Mouse (Mus musculus): ENCODE measurements around the gene Agbl2. TPM values are rescaled to one million over a fixed set of nuclear protein-coding genes. Genes with fewer than 3 reads are reported as not detected.

The Agbl2 gene
- 0.98 and 1.5 TPM in 2 replicates for total RNA-seq (2021)
- long read RNA-seq, experiment 1, partial matches to known transcripts: 0 of 3 reads
- long read RNA-seq, experiment 1, other reads (novel, unspliced or antisense): 3 of 3 reads
- long read RNA-seq, experiment 2: 0 reads

- DNase-seq: peak; percentile 59
These were observed at the start of gene Agbl2 for GRCm38 (mm10) chr2:90782458-90782857. Gene Agbl2 (plus strand): TSS chr2:90782727.

GRCm38 (mm10) chr2:90735326-90735725, 47.2 kb upstream of the Agbl2 start:
- peak; percentile 58 for DNase-seq

- no peak for DNase-seq
These were observed 43.7 kb upstream of the Agbl2 start for GRCm38 (mm10) chr2:90738801-90739200.

DNA sequence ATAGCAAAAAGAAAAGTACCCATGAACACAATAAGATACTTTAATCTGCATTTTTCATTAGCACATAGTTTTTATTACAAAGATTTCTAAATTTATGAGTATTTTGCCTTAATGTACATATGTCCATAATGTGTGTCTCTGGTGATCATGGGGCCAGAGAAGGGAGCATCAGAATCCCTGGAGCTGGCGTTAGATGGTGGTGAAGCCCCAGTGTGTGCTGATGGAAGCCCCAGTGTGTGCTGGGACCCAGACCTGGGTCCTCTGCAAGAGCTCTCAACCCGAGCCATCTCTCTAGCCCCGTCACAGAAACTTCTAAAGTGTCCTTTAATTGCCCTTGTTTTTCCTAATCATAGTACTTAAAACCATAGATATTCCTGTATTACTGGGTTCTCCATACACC, 43.2 kb upstream of the Agbl2 start:
- DNase-seq: no peak

GRCm38 (mm10) chr2:90739921-90740320, 42.6 kb upstream of the Agbl2 start:
- no peak for DNase-seq

GRCm38 (mm10) chr2:90744285-90745052, 38.1 kb upstream of the Agbl2 start:
- peak; percentile 27 for DNase-seq

DNA sequence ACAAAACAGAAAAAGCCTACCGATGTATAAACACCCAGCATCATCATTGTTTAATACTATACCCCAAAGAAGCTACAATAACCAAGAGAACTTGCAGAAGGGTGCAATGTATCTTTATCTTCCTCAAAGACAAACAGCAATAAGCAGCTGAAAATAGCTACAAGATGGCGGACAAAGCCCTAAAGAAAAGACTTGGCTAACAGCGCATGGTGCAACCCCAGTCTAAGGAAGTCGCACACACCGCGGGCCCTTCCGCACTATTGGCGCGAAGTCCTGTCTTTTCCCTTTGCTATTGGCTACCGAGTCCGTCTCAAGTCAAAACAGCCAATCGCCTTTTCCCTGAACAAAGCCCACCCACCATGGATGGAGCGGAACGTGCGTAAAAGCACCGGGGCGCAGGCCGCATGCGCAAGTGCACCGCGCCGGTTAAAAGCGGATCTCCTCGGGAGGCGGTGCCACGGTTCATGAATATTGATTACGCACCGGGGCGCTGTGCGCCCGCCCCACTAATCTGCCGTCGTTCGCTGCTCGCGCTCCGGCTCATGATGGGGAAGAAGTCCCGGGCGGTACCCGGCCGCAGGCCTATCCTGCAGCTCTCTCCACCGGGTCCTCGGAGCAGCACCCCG, 37.4 kb upstream of the Agbl2 start, which contains the start of gene Fnbp4:
Gene Fnbp4, plus strand, starts transcription at position 318 of the 626 bp plus-strand sequence.
- DNase-seq: peak; percentile 99

GRCm38 (mm10) chr2:90745740-90746537, 36.6 kb upstream of the Agbl2 start:
- peak; percentile 67 for DNase-seq

GRCm38 (mm10) chr2:90746538-90746865, 36.0 kb upstream of the Agbl2 start:
- DNase-seq: peak; percentile 35

DNA sequence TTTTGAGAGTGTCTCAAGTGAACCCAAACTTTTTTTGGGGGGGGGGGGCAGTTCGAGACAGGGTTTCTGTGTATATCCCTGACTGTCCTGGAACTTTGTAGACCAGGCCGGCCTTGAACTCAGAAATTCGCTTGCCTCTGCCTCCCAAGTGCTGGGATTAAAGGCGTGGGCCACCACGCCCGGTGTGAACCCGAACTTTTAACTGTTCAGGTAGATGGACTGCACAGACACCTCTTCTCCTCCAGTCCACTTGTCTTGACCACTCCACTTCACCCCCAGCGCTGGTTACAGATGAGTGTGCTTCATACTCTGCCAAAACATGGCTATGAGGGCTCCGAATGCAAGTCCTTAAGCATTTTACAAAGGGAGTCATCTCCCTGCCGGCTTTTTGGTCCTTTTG, 35.4 kb upstream of the Agbl2 start:
- DNase-seq: no peak

GRCm38 (mm10) chr2:90749676-90750459, 32.7 kb upstream of the Agbl2 start:
- no peak for DNase-seq

DNA sequence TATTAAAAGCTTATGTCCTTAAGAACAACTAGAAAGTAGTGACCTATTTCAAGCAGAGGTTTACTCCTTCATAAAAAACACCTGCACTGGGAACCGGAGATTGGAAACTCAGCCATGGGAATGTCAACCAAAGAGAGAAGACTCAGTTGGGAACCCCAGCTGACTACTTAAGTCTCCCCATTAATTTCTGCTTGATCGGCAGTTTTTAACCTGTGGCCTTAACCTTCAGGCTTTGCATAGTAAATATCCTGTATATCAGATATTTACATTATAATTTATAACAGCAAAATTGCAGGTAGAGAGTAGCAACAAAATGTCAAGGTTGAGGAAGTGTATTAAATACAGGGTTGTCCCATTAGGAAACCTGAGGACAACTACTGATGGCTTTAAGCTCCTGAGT, 29.0 kb upstream of the Agbl2 start:
- DNase-seq: no peak

GRCm38 (mm10) chr2:90754188-90754587, 28.3 kb upstream of the Agbl2 start:
- no peak for DNase-seq

GRCm38 (mm10) chr2:90765123-90765522, 17.4 kb upstream of the Agbl2 start:
- no peak for DNase-seq

- no peak for DNase-seq
These were observed 1.2 kb upstream of the Agbl2 start for GRCm38 (mm10) chr2:90781323-90781722.

GRCm38 (mm10) chr2:90781938-90782337, 589 bp upstream of the Agbl2 start:
- DNase-seq: no peak

DNA sequence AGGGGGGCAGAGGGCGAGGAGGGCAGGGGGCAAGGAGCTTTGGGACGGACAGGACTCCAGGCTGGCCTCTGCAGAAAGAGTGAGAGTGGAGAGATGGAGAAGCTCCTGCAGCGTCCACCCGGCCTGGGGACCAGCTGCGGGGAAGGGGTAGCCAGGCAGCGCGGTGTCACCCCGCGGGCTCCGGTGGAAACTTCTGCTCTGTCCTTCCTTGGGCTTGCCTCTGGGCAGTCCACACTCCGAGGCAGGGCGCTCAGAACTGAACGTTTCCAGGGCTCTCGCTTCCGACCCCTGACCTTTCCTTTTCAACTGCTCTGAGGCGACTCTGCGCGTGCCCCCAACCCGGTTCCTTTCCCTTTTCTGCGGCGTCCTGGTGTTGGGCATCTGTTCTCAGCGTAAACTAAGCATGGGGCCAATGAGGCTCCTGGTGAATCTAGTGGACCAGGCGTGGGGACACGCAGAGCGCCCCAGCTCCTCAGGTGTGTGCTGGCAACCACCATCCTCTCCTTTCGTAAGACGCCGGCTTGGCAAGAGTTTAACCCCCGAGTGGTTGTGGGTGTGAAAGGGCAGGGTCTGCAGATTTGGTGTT, 467 bp downstream of the Agbl2 start:
- DNase-seq: peak; percentile 57

- no peak for DNase-seq
These were observed 5.6 kb downstream of the Agbl2 start for GRCm38 (mm10) chr2:90788126-90788525.

GRCm38 (mm10) chr2:90808241-90809126, 26.0 kb downstream of the Agbl2 start:
- no peak for DNase-seq

DNA sequence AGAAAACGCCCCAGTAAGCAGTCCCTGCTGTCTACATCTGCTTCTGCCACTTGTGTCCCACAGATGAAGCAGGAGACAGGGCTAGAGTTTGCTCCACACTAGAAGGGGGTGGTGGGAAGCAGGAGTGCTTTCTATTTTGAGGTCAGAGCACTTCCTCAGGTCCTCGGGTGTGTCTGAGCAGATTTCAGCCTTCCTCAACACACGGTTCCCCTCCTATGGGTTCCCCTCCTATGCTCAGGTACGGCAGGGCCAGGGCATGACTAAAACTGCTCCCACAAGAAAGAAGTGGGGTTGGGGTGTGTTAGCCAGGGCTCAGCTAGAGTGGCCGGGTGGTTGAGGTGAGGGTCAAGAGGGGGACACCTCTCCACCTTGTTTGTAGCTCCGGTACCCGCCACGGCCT, 28.2 kb downstream of the Agbl2 start:
- no peak for DNase-seq

GRCm38 (mm10) chr2:90815266-90815665, 32.7 kb downstream of the Agbl2 start:
- DNase-seq: no peak

Measured in adrenal gland, postnatal 14 days (tissue).